Mouse (Mus musculus): ENCODE results near the gene Fam104a. TPM values are rescaled to one million over a fixed set of nuclear protein-coding genes. Genes with fewer than 3 reads are reported as not detected.
A peak's percentile ranks its signal among the peaks of the same experiment; 100 is the strongest.
"Not testable (repeated sequence)": the region's sequence is repeated elsewhere in the genome, so short reads cannot be mapped to it uniquely, and the experiment has no call there.

Gene Fam104a
- polyA plus RNA-seq, 1 experiment from 2014 or later = 51.8 TPM

DNA sequence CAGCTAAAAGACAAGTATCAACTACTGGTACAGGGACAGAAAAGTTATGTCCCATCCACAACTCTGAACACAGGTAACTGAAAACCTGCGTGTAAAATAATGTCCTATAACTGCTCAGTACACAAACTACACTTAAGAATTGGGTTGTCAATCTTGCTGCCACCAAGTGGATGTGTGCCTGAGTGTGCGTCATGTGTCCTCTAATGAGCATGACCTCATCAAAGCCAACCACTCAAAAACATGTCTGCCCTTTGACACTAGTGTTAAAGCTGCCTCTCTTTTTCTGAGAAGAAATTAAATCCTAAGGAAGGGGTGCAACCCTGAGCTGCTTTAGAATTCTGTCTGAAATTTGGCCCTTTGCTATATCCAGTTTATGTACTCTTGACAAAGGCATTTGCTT is 19.7 kb downstream of the Fam104a start:
- Histone ChIP-seq H3K9ac (replicated peaks) (no peak overlapping the region), H3K4me2 (no peak overlapping the region), H3K4me1 (replicated peaks) (peaks cover 19% of the 10 kb centered on the region), H3K27me3 (no peaks in the 10 kb centered on the region), H3K27ac (no peak overlapping the region), H3K36me3 (peaks cover 88% of the 10 kb centered on the region), H3K4me3 (replicated peaks) (no peak overlapping the region), H3K9me3 (no peaks in the 10 kb centered on the region)
- 77% methylated on average over 2 of the region's 2 CpGs for WGBS
- ATAC-seq (ENCODE audit: insufficient number of reproducible peaks, insufficient read depth, low FRiP score, low TSS enrichment, low read depth) = no peak

DNA sequence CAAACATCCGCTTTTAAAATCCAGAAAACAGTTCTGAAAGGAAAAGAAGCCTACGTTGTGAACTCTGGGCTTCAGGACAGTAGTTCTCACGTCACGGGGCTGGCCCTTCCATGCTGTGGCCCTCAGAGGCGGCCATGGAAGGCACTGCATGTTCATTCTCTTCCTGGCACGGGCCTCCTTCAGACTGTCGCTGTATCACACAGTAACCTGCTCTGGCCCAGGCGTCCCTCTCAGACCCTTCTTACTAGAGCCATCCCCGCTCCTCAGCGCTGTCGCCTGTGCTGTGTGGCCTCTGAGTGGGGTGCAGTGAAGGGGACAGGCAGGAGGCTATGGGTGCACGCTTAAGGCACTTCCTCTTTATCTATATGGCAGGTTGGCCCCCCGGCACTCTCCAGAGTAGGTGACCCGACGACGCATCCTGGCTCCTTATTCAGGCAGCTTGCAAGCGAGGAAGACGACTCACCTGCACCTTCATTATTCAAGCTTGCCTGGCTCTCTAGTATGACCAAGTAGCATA is 22.1 kb downstream of the Fam104a start:
- Histone ChIP-seq H3K4me3 (replicated peaks) (no peak overlapping the region), H3K27ac (no peak overlapping the region), H3K4me1 (replicated peaks) (peaks cover 4% of the 10 kb centered on the region; the same call in 1 of the 2 replicates), H3K9me3 (no peaks in the 10 kb centered on the region), H3K4me2 (no peak overlapping the region), H3K27me3 (no peaks in the 10 kb centered on the region), H3K36me3 (peaks cover 88% of the 10 kb centered on the region), H3K9ac (replicated peaks) (no peak overlapping the region)
- WGBS = 90% methylated on average over 18 of the region's 18 CpGs
- ATAC-seq (ENCODE audit: insufficient number of reproducible peaks, insufficient read depth, low FRiP score, low TSS enrichment, low read depth) = no peak

DNA sequence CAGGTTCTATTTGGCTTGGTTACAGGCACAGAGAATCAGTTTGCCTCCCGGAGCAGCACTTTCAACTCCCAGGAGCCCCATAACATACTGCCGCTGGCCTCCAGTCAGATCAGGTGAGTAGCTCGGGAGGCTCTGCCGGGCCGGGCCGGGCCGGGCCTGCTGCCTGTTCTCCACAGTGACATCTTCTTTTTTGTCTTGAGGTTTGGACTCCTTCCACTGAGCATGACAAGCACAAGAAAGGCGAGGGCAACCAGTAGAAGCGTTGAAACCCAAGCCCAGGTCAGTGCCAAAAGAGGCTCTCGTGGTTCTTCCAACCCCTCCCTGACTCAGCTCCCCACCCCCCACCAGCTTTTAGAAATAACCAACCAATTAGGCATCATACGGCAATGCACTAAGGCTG is 23.0 kb downstream of the Fam104a start:
- ATAC-seq (ENCODE audit: insufficient number of reproducible peaks, insufficient read depth, low FRiP score, low TSS enrichment, low read depth) = no peak
- Histone ChIP-seq H3K27ac (no peak overlapping the region), H3K36me3 (peaks cover 93% of the 10 kb centered on the region), H3K4me2 (no peak overlapping the region), H3K9ac (replicated peaks) (no peak overlapping the region), H3K27me3 (no peaks in the 10 kb centered on the region), H3K4me3 (replicated peaks) (no peak overlapping the region), H3K9me3 (no peaks in the 10 kb centered on the region), H3K4me1 (replicated peaks) (no peaks in the 10 kb centered on the region)
- 91% methylated on average over 11 of the region's 11 CpGs for WGBS

GRCm38 (mm10) chr11:113660213-113660612 is 23.7 kb downstream of the Fam104a start:
- not testable (repeated sequence) for H3K27me3 ChIP-seq; H3K27ac ChIP-seq; H3K4me3 ChIP-seq (replicated peaks); H3K4me2 ChIP-seq; ATAC-seq (ENCODE audit: insufficient number of reproducible peaks, insufficient read depth, low FRiP score, low TSS enrichment, low read depth); H3K4me1 ChIP-seq (replicated peaks); H3K9me3 ChIP-seq; H3K9ac ChIP-seq (replicated peaks)
- peaks cover 98% of the 10 kb centered on the region for H3K36me3 ChIP-seq
- WGBS = 94% methylated on average over 3 of the region's 3 CpGs

DNA sequence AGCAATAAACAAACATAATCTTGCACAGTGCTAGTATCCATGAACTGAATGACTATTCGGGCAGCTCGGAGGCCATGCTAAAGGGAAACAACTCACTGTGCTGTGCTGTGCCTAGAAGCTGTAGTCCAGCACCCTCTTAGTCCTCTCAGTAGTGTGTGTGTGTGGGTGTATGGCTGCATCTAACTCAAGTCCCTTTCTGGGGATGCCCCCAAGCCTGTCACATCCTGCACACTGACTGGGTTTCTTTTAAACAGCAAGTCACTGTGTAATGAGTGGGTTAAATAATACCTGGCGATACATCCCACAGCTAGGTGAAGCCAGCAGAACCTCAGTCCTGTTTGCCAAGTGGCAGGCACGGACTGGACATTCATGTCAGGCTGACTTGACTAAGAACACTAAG is 25.2 kb downstream of the Fam104a start:
- WGBS = 77% methylated on average over 4 of the region's 4 CpGs
- H3K4me1 ChIP-seq (replicated peaks) = peaks cover 15% of the 10 kb centered on the region
- H3K9ac ChIP-seq (replicated peaks) = no peak overlapping the region
- H3K27me3 ChIP-seq = no peaks in the 10 kb centered on the region
- H3K36me3 ChIP-seq = peaks cover 98% of the 10 kb centered on the region
- H3K9me3 ChIP-seq = no peaks in the 10 kb centered on the region
- no peak overlapping the region for H3K4me3 ChIP-seq (replicated peaks)
- no peak for ATAC-seq (ENCODE audit: insufficient number of reproducible peaks, insufficient read depth, low FRiP score, low TSS enrichment, low read depth)
- no peak overlapping the region for H3K4me2 ChIP-seq
- no peak overlapping the region for H3K27ac ChIP-seq

- ATAC-seq (ENCODE audit: insufficient number of reproducible peaks, insufficient read depth, low FRiP score, low TSS enrichment, low read depth) = no peak
These were observed 25.6 kb downstream of the Fam104a start for GRCm38 (mm10) chr11:113658319-113658718.

GRCm38 (mm10) chr11:113657221-113657620 is 26.7 kb downstream of the Fam104a start:
- Histone ChIP-seq H3K4me3 (replicated peaks) (no peak overlapping the region), H3K36me3 (peaks cover 98% of the 10 kb centered on the region), H3K9ac (replicated peaks) (no peak overlapping the region), H3K27ac (no peak overlapping the region), H3K4me2 (no peak overlapping the region), H3K9me3 (no peaks in the 10 kb centered on the region), H3K27me3 (no peaks in the 10 kb centered on the region), H3K4me1 (replicated peaks) (peaks cover 20% of the 10 kb centered on the region)
- ATAC-seq (ENCODE audit: insufficient number of reproducible peaks, insufficient read depth, low FRiP score, low TSS enrichment, low read depth) = no peak
- WGBS = 59% methylated on average over 4 of the region's 4 CpGs

More at GRCm38 (mm10) chr11:113658319-113658718, 25.6 kb downstream of the Fam104a start:
- no peak overlapping the region for H3K27ac ChIP-seq
- WGBS = 90% methylated on average over 8 of the region's 8 CpGs
- H3K27me3 ChIP-seq = no peaks in the 10 kb centered on the region
- peaks cover 20% of the 10 kb centered on the region for H3K4me1 ChIP-seq (replicated peaks)
- H3K9ac ChIP-seq (replicated peaks) = no peak overlapping the region
- H3K9me3 ChIP-seq = no peaks in the 10 kb centered on the region
- no peak overlapping the region for H3K4me2 ChIP-seq
- H3K4me3 ChIP-seq (replicated peaks) = no peak overlapping the region
- peaks cover 98% of the 10 kb centered on the region for H3K36me3 ChIP-seq

DNA sequence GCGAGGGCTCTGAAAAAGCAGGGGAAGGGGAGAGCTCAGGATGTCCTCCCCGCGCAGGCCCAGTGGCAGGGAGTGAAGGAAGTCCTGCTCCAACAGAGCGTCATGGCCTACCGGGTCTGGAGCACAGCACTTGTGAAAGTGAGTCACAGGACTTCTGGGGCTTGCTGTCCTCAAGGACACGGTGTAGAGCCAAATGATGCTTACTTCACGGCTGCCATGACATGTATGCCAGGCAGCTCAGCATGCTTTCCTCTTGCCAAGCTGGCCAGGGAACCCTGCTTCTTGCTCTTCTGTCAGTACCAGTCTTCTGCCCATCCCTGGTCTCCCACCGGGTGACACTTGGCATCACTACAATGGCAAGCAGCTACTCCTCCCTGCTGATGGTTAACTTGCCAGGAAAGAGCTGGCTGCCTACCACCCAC is 27.4 kb downstream of the Fam104a start:
- Histone ChIP-seq H3K9me3 (no peaks in the 10 kb centered on the region), H3K36me3 (peaks cover 98% of the 10 kb centered on the region), H3K27me3 (no peaks in the 10 kb centered on the region), H3K4me2 (no peak overlapping the region), H3K9ac (replicated peaks) (no peak overlapping the region), H3K27ac (no peak overlapping the region), H3K4me3 (replicated peaks) (no peak overlapping the region), H3K4me1 (replicated peaks) (peaks cover 25% of the 10 kb centered on the region)
- WGBS = 86% methylated on average over 8 of the region's 8 CpGs
- ATAC-seq (ENCODE audit: insufficient number of reproducible peaks, insufficient read depth, low FRiP score, low TSS enrichment, low read depth) = no peak

- Histone ChIP-seq H3K4me1 (replicated peaks) (peaks cover 41% of the 10 kb centered on the region), H3K9ac (replicated peaks) (no peak overlapping the region), H3K4me2 (no peak overlapping the region; the same call in 1 of the 2 replicates), H3K27ac (peak overlapping the region; percentile 72), H3K4me3 (replicated peaks) (no peak overlapping the region), H3K9me3 (no peaks in the 10 kb centered on the region), H3K27me3 (no peaks in the 10 kb centered on the region), H3K36me3 (peaks cover 83% of the 10 kb centered on the region)
- WGBS = 37% methylated on average over 18 of the region's 18 CpGs
- no peak for ATAC-seq (ENCODE audit: insufficient number of reproducible peaks, insufficient read depth, low FRiP score, low TSS enrichment, low read depth)
These were observed 29.2 kb downstream of the Fam104a start for GRCm38 (mm10) chr11:113654561-113655270.

DNA sequence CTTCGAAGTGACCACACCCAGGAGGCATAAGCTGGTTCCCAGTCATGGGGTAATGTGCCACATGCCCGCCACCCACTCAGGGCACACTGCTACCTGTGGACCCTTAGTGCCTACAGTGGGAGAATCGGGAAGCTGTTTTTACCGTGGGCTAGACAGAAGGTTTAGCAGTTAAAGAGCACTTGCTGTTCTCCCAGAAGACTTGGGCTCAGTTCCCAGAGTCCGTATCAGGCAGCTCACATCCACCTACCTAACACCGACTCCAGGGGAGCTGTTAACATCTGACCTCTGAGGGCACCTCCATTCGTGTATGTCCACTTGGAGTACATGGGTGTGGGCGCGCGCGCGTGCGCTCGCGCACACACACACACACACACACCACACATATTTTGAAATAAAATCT is 29.9 kb downstream of the Fam104a start:
- Histone ChIP-seq H3K27ac (peak overlapping the region; percentile 72), H3K4me3 (replicated peaks) (no peak overlapping the region), H3K36me3 (peaks cover 77% of the 10 kb centered on the region), H3K4me2 (no peak overlapping the region), H3K4me1 (replicated peaks) (peaks cover 41% of the 10 kb centered on the region), H3K27me3 (no peaks in the 10 kb centered on the region), H3K9me3 (no peaks in the 10 kb centered on the region), H3K9ac (replicated peaks) (no peak overlapping the region)
- ATAC-seq (ENCODE audit: insufficient number of reproducible peaks, insufficient read depth, low FRiP score, low TSS enrichment, low read depth) = no peak
- WGBS = 75% methylated on average over 15 of the region's 15 CpGs

GRCm38 (mm10) chr11:113652516-113652915 is 31.4 kb downstream of the Fam104a start:
- H3K4me1 ChIP-seq (replicated peaks) = peaks cover 51% of the 10 kb centered on the region
- H3K27me3 ChIP-seq = no peaks in the 10 kb centered on the region
- no peaks in the 10 kb centered on the region for H3K9me3 ChIP-seq
- peaks cover 61% of the 10 kb centered on the region for H3K36me3 ChIP-seq
- no peak overlapping the region for H3K27ac ChIP-seq
- H3K4me2 ChIP-seq = no peak overlapping the region
- 88% methylated on average over 6 of the region's 6 CpGs for whole genome bisulfite sequencing
- ATAC-seq (ENCODE audit: insufficient number of reproducible peaks, insufficient read depth, low FRiP score, low TSS enrichment, low read depth) = no peak
- no peak overlapping the region for H3K4me3 ChIP-seq (replicated peaks)
- no peak overlapping the region for H3K9ac ChIP-seq (replicated peaks)

DNA sequence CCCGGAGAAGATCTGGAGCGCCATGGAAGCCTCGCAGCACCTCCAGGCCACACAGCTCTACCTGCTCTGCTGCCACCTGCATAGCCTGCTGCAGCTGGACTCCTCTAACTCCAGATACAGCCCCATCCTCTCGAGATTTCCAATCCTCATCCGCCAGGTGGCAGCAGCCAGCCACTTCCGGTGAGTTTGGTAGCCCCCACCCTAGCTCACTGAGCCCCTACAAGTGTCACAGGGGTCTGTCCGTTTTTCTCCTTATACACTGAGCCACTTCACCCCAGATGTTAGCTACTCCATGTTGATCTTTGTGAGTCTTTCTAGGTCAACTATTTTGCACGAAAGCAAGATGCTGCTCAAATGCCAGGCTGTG is 32.1 kb downstream of the Fam104a start:
- H3K9ac ChIP-seq (replicated peaks) = no peak overlapping the region
- H3K27me3 ChIP-seq = no peaks in the 10 kb centered on the region
- H3K4me1 ChIP-seq (replicated peaks) = peaks cover 55% of the 10 kb centered on the region
- WGBS = 43% methylated on average over 8 of the region's 8 CpGs
- H3K4me2 ChIP-seq = no peak overlapping the region
- 0 out of 2 replicates have a peak, but pooled peaks have one; percentile 6 for ATAC-seq (ENCODE audit: insufficient number of reproducible peaks, insufficient read depth, low FRiP score, low TSS enrichment, low read depth)
- H3K27ac ChIP-seq = peak overlapping the region; percentile 18; the same call in 1 of the 2 replicates
- H3K36me3 ChIP-seq = peaks cover 55% of the 10 kb centered on the region
- H3K9me3 ChIP-seq = no peaks in the 10 kb centered on the region
- H3K4me3 ChIP-seq (replicated peaks) = no peak overlapping the region
